Mouse (Mus musculus): ENCODE measurements at regions not wholly inside any gene's neighbourhood (a gene's known extent, or its start where the extent isn't known, plus 50 kb on each side); places are given as distances from the start of the nearest gene placed in this dataset.

DNA sequence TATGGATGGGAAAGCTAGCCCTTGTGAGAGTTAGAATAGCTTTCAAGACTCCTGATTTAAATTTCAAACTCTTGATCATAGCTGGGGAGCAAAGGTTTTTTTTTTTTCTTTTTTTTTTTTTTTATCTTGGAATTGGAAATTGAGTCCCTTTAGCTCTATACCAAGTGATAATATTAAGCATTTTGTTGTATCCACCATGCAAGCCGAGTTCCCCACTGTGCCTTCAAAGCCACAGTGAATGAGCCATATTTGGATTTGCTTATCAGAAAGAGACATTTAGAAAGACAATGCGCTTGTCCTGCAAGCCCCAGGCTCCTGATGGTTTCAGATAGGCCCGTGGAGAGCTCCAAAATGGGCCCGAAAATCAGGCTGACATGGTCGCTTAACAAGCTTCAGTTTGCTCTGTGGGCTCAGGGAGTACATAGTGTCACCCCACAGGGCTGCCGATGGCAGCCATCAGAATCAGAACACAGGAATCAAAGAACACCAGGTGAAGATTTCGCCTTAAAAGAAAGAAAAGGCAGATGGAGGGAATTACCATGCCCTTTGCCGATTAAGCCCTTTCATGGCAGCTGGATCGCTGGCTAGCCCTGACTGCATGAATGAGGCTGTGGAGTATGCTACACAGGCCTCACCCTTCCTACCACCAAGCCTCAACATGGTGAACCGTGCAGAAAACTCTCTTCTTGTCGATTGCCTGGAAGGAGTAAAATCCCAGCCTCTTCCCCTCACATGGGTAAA lies 351.0 kb upstream of the Tenm3 start:
- H3K27ac ChIP-seq (ENCODE audit: low read depth, low read length): no peak overlapping the region
- no peak for TF ChIP-seq CTCF (IDR thresholded peaks at IDR 0.05)

DNA sequence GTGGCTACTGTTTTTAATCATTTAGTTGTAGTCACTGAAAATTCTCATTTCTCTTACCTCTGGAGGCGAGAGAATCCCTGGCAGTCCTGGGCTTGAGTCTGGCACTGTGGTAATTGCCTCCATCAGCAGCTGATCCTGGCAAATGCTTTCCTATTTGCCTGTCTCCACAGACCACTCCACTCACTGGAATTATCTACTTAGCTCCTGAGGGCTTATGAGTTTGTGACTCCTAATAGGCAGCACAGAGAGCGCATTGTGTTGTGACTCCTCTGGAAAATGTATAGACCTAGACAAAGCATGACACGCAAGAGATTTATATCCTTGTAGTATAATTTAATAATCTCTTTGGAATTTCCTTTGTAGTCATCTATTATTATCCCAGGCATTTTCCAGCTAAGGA lies 343.1 kb upstream of the Tenm3 start:
- H3K36me3 ChIP-seq (ENCODE audit: insufficient read depth, low read length): no peaks in the 10 kb centered on the region
- no peak overlapping the region for H3K4me3 ChIP-seq (ENCODE audit: low read depth, low read length)
- H3K9ac ChIP-seq (replicated peaks; ENCODE audit: low read length, poor library complexity, severe bottlenecking): no peak overlapping the region
- 59% methylated on average over 3 of the region's 3 CpGs for WGBS
- no peak for ATAC-seq (ENCODE audit: low FRiP score)
- no peaks in the 10 kb centered on the region for H3K4me1 ChIP-seq (ENCODE audit: insufficient read depth, low read length)
- no peak overlapping the region for H3K27ac ChIP-seq (ENCODE audit: low read depth, low read length)
- H3K4me2 ChIP-seq (ENCODE audit: low read depth, low read length, poor library complexity, severe bottlenecking): no peak overlapping the region
- H3K27me3 ChIP-seq (ENCODE audit: insufficient read depth, low read length): no peaks in the 10 kb centered on the region
- no peaks in the 10 kb centered on the region for H3K9me3 ChIP-seq (ENCODE audit: low read length)
- no peak for DNase-seq (ENCODE audit: low spot score)
- no peak for TF ChIP-seq CTCF (IDR thresholded peaks at IDR 0.05)

More for the DNA sequence above, 351.0 kb upstream of the Tenm3 start:
- Histone ChIP-seq H3K4me3 (ENCODE audit: low read depth, low read length) (no peak overlapping the region), H3K9ac (replicated peaks; ENCODE audit: low read length, poor library complexity, severe bottlenecking) (no peak overlapping the region), H3K9me3 (ENCODE audit: low read length) (no peaks in the 10 kb centered on the region), H3K27me3 (ENCODE audit: insufficient read depth, low read length) (no peaks in the 10 kb centered on the region), H3K36me3 (ENCODE audit: insufficient read depth, low read length) (no peaks in the 10 kb centered on the region), H3K4me2 (ENCODE audit: low read depth, low read length, poor library complexity, severe bottlenecking) (no peak overlapping the region), H3K4me1 (ENCODE audit: insufficient read depth, low read length) (no peaks in the 10 kb centered on the region)
- 23% methylated on average over 11 of the region's 11 CpGs for WGBS
- DNase-seq (ENCODE audit: low spot score) (no peak), ATAC-seq (ENCODE audit: low FRiP score) (no peak)

DNA sequence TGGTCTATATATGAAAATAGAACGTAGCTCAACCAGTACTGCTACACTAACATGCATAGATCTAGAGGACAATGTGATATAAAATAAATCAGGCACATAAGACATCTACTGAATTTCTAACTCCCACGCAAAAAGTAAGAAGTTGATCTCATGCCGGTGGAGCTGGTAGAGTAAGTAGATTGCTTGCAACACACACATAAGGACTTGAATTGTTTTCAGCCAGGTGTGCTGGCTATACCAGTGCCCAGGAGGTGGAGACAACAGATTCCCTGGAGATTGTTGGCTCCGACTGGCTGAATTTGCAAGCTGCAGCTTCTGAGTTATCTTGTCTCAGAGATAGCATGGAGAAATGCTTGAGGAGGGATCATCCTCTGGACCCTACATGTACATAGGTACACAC lies 331.6 kb upstream of the Tenm3 start:
- Histone ChIP-seq H3K36me3 (ENCODE audit: insufficient read depth, low read length) (no peaks in the 10 kb centered on the region), H3K27me3 (ENCODE audit: insufficient read depth, low read length) (no peaks in the 10 kb centered on the region), H3K9ac (replicated peaks; ENCODE audit: low read length, poor library complexity, severe bottlenecking) (no peak overlapping the region), H3K4me3 (ENCODE audit: low read depth, low read length) (no peak overlapping the region), H3K27ac (ENCODE audit: low read depth, low read length) (no peak overlapping the region), H3K4me1 (ENCODE audit: insufficient read depth, low read length) (no peaks in the 10 kb centered on the region), H3K4me2 (ENCODE audit: low read depth, low read length, poor library complexity, severe bottlenecking) (no peak overlapping the region), H3K9me3 (ENCODE audit: low read length) (no peaks in the 10 kb centered on the region)
- DNase-seq (ENCODE audit: low spot score): no peak
- ATAC-seq (ENCODE audit: low FRiP score): no peak
- 88% methylated on average over 4 of the region's 4 CpGs for WGBS
- TF ChIP-seq CTCF (IDR thresholded peaks at IDR 0.05): no peak

DNA sequence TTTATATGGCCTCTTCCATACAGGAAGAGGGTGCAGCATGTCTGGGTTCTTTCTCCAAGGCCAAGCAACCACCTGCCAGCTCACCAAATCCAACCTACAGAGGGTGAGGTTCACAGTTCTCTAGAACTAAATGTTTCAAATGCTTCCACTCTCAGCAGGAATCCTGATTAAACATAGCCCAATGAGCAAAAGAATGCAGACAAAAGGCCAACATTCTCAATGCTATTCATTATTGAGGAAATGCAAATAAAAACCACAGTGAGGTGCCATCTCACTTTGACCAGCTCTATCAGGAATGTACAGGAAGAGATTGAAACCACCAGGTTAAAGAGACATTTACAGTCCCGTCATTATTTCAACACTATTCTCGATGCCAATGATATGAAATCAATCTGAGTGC lies 331.2 kb upstream of the Tenm3 start:
- whole genome bisulfite sequencing: 83% methylated on average over 2 of the region's 2 CpGs
- DNase-seq (ENCODE audit: low spot score): no peak
- no peaks in the 10 kb centered on the region for H3K27me3 ChIP-seq (ENCODE audit: insufficient read depth, low read length)
- no peak for TF ChIP-seq CTCF (IDR thresholded peaks at IDR 0.05)
- no peaks in the 10 kb centered on the region for H3K36me3 ChIP-seq (ENCODE audit: insufficient read depth, low read length)
- no peak for ATAC-seq (ENCODE audit: low FRiP score)
- no peak overlapping the region for H3K4me2 ChIP-seq (ENCODE audit: low read depth, low read length, poor library complexity, severe bottlenecking)
- no peak overlapping the region for H3K9ac ChIP-seq (replicated peaks; ENCODE audit: low read length, poor library complexity, severe bottlenecking)
- H3K9me3 ChIP-seq (ENCODE audit: low read length): no peaks in the 10 kb centered on the region
- no peak overlapping the region for H3K4me3 ChIP-seq (ENCODE audit: low read depth, low read length)
- H3K4me1 ChIP-seq (ENCODE audit: insufficient read depth, low read length): no peaks in the 10 kb centered on the region
- H3K27ac ChIP-seq (ENCODE audit: low read depth, low read length): no peak overlapping the region

DNA sequence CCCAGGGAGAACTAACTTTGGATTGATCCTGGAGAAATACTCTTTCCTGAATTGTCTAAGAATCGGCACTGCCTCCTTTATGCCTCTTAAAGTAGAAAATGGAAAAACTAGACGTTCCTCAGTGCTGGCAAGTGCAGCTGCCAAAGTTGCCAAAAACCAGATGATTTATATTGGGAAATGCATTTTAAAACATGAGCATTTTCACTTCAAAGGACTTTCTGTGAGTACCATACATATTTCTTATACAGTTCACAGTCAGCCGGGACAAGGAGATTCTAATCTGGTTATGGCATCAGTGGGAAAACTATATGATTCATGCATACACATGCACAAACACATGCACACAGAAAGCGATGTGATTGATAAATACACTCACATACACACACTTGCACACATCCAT lies 315.6 kb upstream of the Tenm3 start:
- Histone ChIP-seq H3K27ac (ENCODE audit: low read depth, low read length) (no peak overlapping the region), H3K9me3 (ENCODE audit: low read length) (no peaks in the 10 kb centered on the region), H3K4me2 (ENCODE audit: low read depth, low read length, poor library complexity, severe bottlenecking) (no peak overlapping the region), H3K4me3 (ENCODE audit: low read depth, low read length) (no peak overlapping the region), H3K9ac (replicated peaks; ENCODE audit: low read length, poor library complexity, severe bottlenecking) (no peak overlapping the region), H3K36me3 (ENCODE audit: insufficient read depth, low read length) (no peaks in the 10 kb centered on the region), H3K4me1 (ENCODE audit: insufficient read depth, low read length) (no peaks in the 10 kb centered on the region), H3K27me3 (ENCODE audit: insufficient read depth, low read length) (no peaks in the 10 kb centered on the region)
- ATAC-seq (ENCODE audit: low FRiP score) (no peak), DNase-seq (ENCODE audit: low spot score) (no peak)
- TF ChIP-seq CTCF (IDR thresholded peaks at IDR 0.05): no peak
- WGBS: 68% methylated on average over 4 of the region's 4 CpGs

DNA sequence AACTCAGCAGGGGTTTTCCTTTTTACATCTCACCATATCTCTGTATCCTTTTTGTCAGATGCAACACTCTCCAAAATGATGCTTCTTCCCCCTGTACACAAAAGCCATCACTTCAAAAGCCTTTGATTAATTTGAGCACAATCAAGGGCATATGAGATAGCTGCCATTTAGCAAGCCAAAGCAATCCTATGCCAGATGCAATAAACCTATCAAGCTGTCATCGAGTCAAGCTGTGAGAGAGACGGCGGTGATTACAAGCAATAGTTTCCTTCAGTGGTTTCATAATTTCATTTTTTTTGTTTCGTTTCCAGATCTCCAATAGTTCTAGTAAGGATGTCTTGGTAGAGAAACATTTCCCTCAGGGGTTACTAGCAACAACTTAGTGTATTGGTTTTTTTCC lies 314.4 kb upstream of the Tenm3 start:
- WGBS: 44% methylated on average over 4 of the region's 4 CpGs

More for the DNA sequence above, 314.4 kb upstream of the Tenm3 start:
- no peak overlapping the region for H3K4me3 ChIP-seq (ENCODE audit: low read depth, low read length)
- ATAC-seq (ENCODE audit: low FRiP score) (no peak), DNase-seq (ENCODE audit: low spot score) (peak; percentile 42)
- H3K9ac ChIP-seq (replicated peaks; ENCODE audit: low read length, poor library complexity, severe bottlenecking): no peak overlapping the region
- no peaks in the 10 kb centered on the region for H3K36me3 ChIP-seq (ENCODE audit: insufficient read depth, low read length)
- H3K9me3 ChIP-seq (ENCODE audit: low read length): no peaks in the 10 kb centered on the region
- H3K27me3 ChIP-seq (ENCODE audit: insufficient read depth, low read length): no peaks in the 10 kb centered on the region
- no peak overlapping the region for H3K27ac ChIP-seq (ENCODE audit: low read depth, low read length)
- H3K4me2 ChIP-seq (ENCODE audit: low read depth, low read length, poor library complexity, severe bottlenecking): no peak overlapping the region
- no peak for TF ChIP-seq CTCF (IDR thresholded peaks at IDR 0.05)
- H3K4me1 ChIP-seq (ENCODE audit: insufficient read depth, low read length): no peaks in the 10 kb centered on the region
